Mouse (Mus musculus) lung, adult 2 months (tissue): ENCODE measurements around the gene Acsbg1.

Source experiments
- CTCF ChIP-seq: fragments of 200-500 bp; IDR thresholded peaks from 2 replicates; pipeline ENCODE4 v1.5.1; 2011; ENCODE audit warnings: mild to moderate bottlenecking, low read length, control low read depth; ENCODE audit not compliant: insufficient read depth
- POLR2A ChIP-seq: fragments of 200-500 bp; IDR thresholded peaks from 2 replicates; pipeline ENCODE4 v1.6.1; 2011; ENCODE audit warnings: low read depth, mild to moderate bottlenecking, control low read depth, low read length, borderline replicate concordance; ENCODE audit errors: extremely low read depth

DNA sequence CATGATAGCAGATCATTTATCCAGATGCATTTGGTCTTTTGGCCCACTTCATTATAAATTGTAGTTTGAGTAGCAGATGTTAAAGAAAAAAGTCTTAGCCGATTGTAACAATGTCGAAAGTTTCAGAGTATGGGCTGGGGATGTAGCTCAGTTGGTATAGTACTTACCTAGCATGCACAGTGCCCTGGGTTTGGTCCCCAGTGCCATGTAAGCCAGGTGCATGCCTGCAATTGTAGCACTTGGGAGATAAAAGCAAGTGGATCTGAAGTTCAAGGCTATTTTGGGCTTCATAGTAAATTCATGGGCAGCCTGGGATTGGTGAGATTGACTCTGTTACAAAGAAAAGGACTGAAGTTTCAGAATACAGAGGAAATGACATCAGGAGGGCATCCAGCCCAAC lies 40.9 kb upstream of the Acsbg1 start:
- TF ChIP-seq CTCF (no peak), POLR2A (no peak)
